Mouse (Mus musculus) lung, postnatal 4 days (tissue): Measurements from ENCODE around the gene Clec3b.

ENCODE experiments used
- DNase-seq, 2 experiments: peaks; one replicate each; pipeline ENCODE4 v3.0.0; 2021

The Clec3b gene

DNA sequence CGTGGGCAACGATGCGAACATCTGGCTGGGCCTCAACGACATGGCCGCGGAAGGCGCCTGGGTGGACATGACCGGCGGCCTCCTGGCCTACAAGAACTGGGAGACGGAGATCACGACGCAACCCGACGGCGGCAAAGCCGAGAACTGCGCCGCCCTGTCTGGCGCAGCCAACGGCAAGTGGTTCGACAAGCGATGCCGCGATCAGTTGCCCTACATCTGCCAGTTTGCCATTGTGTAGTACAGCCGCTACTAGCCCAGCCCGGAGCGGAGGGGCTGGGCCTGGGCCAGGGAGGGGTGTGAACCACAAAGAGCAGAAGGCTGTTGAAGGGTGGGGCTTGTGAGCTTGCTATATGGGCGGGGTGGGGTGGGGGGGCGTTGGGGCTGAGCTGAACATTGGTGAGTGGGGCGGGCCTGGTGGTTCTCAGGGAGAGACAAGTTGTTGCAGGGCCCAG lies 6.2 kb downstream of the Clec3b start:
- DNase-seq = peak; percentile 78 to 89

GRCm38 (mm10) chr9:123157699-123158098 lies 7.0 kb downstream of the Clec3b start:
- no peak for DNase-seq

DNA sequence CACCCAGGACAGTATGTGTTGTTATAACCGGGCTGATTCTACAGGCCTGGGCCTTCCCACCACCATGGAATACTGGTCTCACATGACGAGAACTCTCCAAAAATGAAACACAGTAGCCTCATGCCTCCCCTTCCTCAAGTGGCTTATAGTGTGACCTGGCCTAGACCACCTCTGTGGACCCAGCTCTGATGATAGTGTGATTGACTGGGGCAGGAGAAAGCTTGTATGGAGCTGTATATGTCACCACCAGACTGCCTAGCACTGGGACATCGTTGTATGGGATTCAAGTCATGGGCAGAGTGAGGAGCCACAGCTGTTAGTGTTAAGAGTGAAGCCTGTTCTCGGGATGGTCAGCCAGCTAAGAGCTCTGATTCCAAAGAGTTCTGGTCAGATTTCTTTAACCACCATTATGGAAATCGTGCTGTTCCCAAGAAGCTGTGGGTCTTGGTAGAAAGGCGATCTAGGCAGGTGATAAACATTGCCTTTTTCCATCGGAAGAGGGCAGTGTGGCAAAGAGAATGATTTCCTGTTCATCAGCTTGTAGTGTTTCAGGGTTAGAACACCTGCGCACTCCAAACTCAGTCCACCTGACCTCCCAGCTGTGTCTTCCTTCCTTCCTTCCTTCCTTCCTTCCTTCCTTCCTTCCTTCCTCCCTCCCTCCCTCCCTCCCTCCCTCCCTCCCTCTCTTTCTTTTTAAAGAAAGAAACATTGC lies 7.5 kb downstream of the Clec3b start:
- DNase-seq = peak in 1 of 2 experiments; percentile 39

- peak; percentile 29 to 82 for DNase-seq
Measured at GRCm38 (mm10) chr9:123159330-123159729, 8.6 kb downstream of the Clec3b start.

DNA sequence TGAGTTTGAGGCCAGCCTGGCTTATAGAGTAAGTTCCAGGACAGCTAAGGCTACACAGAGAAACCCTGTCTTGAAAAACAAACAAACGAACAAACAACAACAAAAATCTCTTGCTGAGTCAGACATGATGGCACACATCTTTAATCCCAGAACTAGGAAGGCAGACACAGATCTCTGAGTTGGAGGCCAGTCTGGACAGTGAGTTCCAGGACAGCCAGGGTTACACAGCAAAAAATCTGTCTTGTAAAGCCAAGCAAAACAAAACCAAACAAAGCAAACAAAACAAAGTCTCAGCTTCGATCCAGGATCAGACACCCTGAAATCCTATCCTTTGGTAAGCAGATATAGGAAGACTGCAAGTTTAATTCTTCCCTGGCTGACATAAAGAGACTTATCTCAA lies 11.0 kb downstream of the Clec3b start:
- DNase-seq = no peak

GRCm38 (mm10) chr9:123162985-123163694 lies 12.4 kb downstream of the Clec3b start:
- DNase-seq = no peak

DNA sequence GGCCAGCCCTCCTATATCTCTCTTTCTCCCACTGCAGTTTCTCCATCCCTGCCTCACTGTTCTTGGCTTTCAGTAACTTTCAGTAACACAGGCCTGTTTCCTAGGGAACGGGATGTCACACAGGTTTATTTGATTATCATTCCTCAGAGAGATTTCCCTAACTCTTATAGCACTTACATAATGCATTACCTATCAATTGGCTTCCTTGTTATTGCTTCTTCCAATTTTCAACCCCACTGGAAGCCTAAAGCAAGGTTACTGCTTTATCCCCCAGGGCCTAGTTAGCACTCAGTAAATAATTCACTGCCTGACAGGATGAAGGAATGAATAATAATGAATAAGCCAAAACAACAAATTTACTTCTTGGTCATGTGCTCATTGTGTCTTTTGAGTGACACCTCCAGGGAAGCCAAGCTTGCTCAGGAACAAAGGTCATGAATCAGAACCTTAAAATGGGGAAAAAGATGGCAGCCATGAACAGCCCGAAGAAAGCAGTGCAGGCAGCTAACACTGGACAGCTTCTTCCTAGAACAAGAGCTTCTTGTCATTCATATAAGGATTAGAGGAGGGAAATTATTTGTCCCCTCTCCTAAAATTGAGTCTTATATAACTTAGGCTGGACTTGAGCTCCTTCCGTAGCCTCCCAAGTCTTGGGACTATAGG lies 15.2 kb downstream of the Clec3b start:
- no peak for DNase-seq

DNA sequence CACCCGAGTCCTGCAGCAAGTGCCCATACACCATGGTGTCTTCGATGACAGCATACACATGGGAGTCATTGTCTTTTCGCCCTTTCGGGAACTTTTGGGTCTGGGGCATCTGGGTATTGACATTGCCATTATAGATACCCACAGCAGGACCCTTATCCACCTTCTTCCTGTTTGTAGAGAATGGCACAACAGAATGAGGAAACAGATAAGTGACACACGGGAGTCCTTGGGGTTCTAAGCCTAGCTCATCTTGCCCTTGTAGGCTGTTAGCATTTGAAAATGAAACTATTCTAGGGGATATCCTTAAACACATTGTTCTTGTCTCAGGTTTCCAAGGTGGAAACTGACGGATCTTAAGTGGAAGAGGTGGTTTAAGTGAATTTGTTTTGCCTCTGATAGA lies 23.0 kb downstream of the Clec3b start:
- DNase-seq = no peak

DNA sequence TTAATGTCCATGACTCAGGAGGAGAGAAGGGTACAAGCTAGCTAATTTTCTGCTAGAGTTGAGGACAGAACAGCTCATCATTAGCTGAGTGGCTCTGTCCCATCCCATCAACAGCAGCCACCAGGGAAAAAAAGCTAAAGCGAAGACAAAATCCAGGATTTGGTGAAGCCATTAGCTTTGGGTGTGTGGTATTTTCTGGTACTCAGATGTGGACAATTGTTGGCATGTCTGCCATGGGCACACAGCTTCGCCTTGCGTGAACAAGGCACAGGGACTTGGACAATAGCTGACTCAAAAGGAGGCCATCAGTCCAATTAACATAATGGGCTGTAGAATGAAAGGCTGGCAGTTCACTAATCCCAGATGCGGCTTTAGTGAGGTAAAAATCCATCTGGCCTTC lies 23.6 kb downstream of the Clec3b start:
- DNase-seq = no peak

GRCm38 (mm10) chr9:123177380-123178048 lies 26.8 kb downstream of the Clec3b start:
- no peak for DNase-seq

- DNase-seq = no peak
Measured at GRCm38 (mm10) chr9:123180003-123180402, 29.3 kb downstream of the Clec3b start.

DNA sequence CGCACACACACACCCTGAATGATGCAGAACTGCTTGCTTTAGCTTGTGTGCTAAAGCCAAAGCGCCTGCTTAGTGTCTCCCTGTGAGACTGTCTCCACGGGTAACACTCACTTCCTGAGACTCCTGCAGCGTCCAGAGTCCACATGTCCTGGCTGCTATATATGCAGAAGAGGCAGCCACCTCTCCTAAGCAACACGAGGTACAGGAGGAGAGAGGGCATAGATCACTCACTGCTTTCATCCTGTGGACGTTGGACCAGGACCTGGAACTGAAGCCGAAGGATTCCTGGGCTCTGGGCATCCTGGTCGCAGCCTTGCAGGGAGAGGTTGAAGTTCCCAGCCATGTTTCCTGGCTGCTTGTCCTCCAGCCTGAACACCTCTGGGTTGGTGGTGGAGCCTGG lies 32.5 kb downstream of the Clec3b start:
- no peak for DNase-seq

GRCm38 (mm10) chr9:123185546-123185945 lies 34.8 kb downstream of the Clec3b start:
- DNase-seq = no peak

DNA sequence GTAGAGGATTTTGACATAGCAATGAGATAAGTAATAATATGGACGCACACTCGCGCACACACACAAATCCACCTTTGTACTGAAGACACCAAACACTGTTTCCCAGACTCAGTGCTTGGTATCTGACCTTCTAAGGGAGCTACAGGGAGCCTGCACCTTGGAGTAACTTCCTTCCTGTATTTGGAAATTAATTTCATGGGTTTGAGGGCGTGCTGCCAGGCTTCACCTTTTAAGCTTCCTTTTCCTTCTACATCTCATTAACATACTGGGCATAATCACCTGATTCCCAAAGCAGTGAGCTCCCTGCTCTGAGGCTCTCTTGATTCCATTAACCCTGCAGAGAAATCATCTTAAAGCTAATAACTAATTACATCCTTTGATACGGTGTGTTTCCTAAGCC lies 35.4 kb downstream of the Clec3b start:
- no peak for DNase-seq

DNA sequence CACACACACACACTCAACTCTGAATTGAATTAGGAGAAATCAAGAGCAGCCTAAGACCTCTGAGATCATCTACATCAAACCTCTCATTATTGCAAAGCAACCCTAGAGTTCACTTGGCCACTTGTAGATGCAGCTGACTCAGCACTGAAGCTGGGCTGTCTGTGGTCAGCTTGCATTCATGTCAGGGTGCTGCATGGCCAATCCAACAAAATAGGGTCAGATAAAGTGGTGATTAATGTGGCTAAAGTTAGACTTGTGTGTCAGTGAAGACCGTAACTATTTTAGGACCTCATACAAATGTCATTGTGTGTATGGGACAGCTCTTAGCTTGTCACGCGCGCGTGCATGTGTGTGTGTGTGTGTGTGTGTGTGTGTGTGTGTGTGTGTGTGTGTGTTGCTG lies 36.8 kb downstream of the Clec3b start:
- DNase-seq = no peak

GRCm38 (mm10) chr9:123188271-123188670 lies 37.5 kb downstream of the Clec3b start:
- no peak for DNase-seq

- DNase-seq = no peak
Measured at GRCm38 (mm10) chr9:123200116-123200515, 49.4 kb downstream of the Clec3b start.

- no peak for DNase-seq
Measured at GRCm38 (mm10) chr9:123206526-123206925, 55.8 kb downstream of the Clec3b start.

- DNase-seq = peak in 1 of 2 experiments; percentile 19
Measured at GRCm38 (mm10) chr9:123206948-123207347, 56.2 kb downstream of the Clec3b start.
